Mouse (Mus musculus): ENCODE measurements at regions not wholly inside any gene's neighbourhood (a gene's known extent, or its start where the extent isn't known, plus 50 kb on each side); places are given as distances from the start of the nearest gene placed in this dataset.

- TF ChIP-seq CTCF (IDR thresholded peaks at IDR 0.05; ENCODE audit: low read depth, low read length) (no peak), POLR2A (IDR thresholded peaks at IDR 0.05; ENCODE audit: extremely low read depth, insufficient read depth, low read length) (no peak)
Observed at GRCm38 (mm10) chr3:52832421-52832820, 184.6 kb downstream of the Cog6 start.
